ENCODE assay signal across 22 mouse cellular contexts in genomic region chr17:26795386-26795785, GRCm38 (mm10). TPM values are rescaled to one million over a fixed set of nuclear protein-coding genes. Genes with fewer than 3 reads are reported as not detected.
DNase-seq lines count a peak whose midpoint lies in the region; ATAC-seq lines count a peak whose summit lies in the region.
"Had no signal": no experiment of that assay in that cellular context is flagged by ENCODE, and none has a peak within 500 bp of the region (broad histone marks: within the 10 kb centered on the region; RNA-seq: fewer than 3 reads in every experiment).

No protein-coding gene starts in this region.

- peak; percentile 57 for DNase-seq in heart, adult 11 months
- no peak for DNase-seq in heart, adult 8-10 months (ENCODE audit: low spot score)
- DNase-seq in heart, postnatal 4 days = no peak
- peak; percentile 32 for DNase-seq in testis, postnatal 10 days (ENCODE audit: low spot score)
- DNase-seq in testis, postnatal 14 days (ENCODE audit: low spot score) = no peak
- DNase-seq: cerebellum, adult 11 months; cerebellum, adult 8-10 months; cerebellum, adult 9-11 months had no signal

- peaks cover 33% of the 10 kb centered on the region for H3K36me3 ChIP-seq in heart, embryonic 12.5 days

- 0 out of 2 replicates have a peak overlapping the region, but pooled peaks have one; percentile 25 for H3K9ac ChIP-seq in heart, embryonic 12.5 days
- H3K9ac ChIP-seq: embryonic facial prominence, embryonic 13.5 days; embryonic facial prominence, embryonic 15.5 days; forebrain, embryonic 13.5 days had no signal

- WGBS in heart, embryonic 12.5 days = 62% methylated on average over 7 of the region's 7 CpGs

- no peaks in the 10 kb centered on the region for H3K9me3 ChIP-seq in heart, embryonic 12.5 days (replicated peaks)
- H3K9me3 ChIP-seq: embryonic facial prominence, embryonic 13.5 days; embryonic facial prominence, embryonic 15.5 days; forebrain, embryonic 10.5 days; forebrain, embryonic 13.5 days had no signal

- no peak for ATAC-seq in heart, embryonic 12.5 days (ENCODE audit: insufficient number of reproducible peaks, low FRiP score)
- ATAC-seq: forebrain, embryonic 13.5 days; forebrain, embryonic 16.5 days had no signal

- no peak overlapping the region for H3K27ac ChIP-seq in heart, embryonic 12.5 days (ENCODE audit: poor library complexity, severe bottlenecking)
- H3K27ac ChIP-seq: embryonic facial prominence, embryonic 13.5 days; embryonic facial prominence, embryonic 15.5 days; forebrain, embryonic 10.5 days; forebrain, embryonic 13.5 days had no signal

- H3K4me1 ChIP-seq in heart, embryonic 12.5 days (replicated peaks) = peaks cover 24% of the 10 kb centered on the region
- H3K4me1 ChIP-seq: embryonic facial prominence, embryonic 13.5 days; embryonic facial prominence, embryonic 15.5 days; forebrain, embryonic 10.5 days; forebrain, embryonic 13.5 days had no signal

- no peaks in the 10 kb centered on the region for H3K27me3 ChIP-seq in heart, embryonic 12.5 days (replicated peaks)
- H3K27me3 ChIP-seq: embryonic facial prominence, embryonic 13.5 days; embryonic facial prominence, embryonic 15.5 days; forebrain, embryonic 13.5 days had no signal

- H3K4me2 ChIP-seq in heart, embryonic 12.5 days = no peak overlapping the region
- H3K4me2 ChIP-seq: embryonic facial prominence, embryonic 13.5 days; embryonic facial prominence, embryonic 15.5 days; forebrain, embryonic 13.5 days had no signal

- no peak overlapping the region for H3K4me3 ChIP-seq in heart, embryonic 12.5 days
- H3K4me3 ChIP-seq: embryonic facial prominence, embryonic 13.5 days; embryonic facial prominence, embryonic 15.5 days; erythroblast, embryonic 14.5 days; forebrain, embryonic 10.5 days; forebrain, embryonic 13.5 days had no signal

RNA-seq across cellular contexts. Expression of gene Bnip1, which starts 14.5 kb away (rescaled TPM):
- total RNA-seq in heart, adult 8-10 months (2022) = 10 to 100 TPM; 25.0 to 32.1 (median 29.9) TPM
- polyA plus RNA-seq in heart, embryonic 12.5 days (2016; fragmentation: Nextera tagmentation; extraction: Ambion mirVana) = 51.1 and 51.9 TPM in 2 replicates
- total RNA-seq in heart, postnatal 4 days (2021) = 10 to 100 TPM; 41.4 to 43.0 TPM

RNA-seq across cellular contexts. Expression of gene Nkx2-5, which starts 49.4 kb away (rescaled TPM):
- 10 to 100 TPM; 75.8 to 81.5 (median 79.7) TPM for total RNA-seq in heart, adult 8-10 months (2022)
- 200 and 212 TPM in 2 replicates for polyA plus RNA-seq in heart, embryonic 12.5 days (2016; fragmentation: Nextera tagmentation; extraction: Ambion mirVana)
- 100 to 1,000 TPM; 123 to 128 TPM for total RNA-seq in heart, postnatal 4 days (2021)
- total RNA-seq: adrenal gland, adult 2 months; adrenal gland, postnatal 10 days; adrenal gland, postnatal 25 days; adrenal gland, postnatal 4 days; common myeloid progenitor, adult 5-6 weeks; MEL had no signal
- polyA plus RNA-seq: brain, embryonic 14.5 days; erythroblast, embryonic 14.5 days; forebrain, embryonic 10.5 days; forebrain, embryonic 13.5 days; forebrain, embryonic 16.5 days had no signal

Comparison
In these comparisons a context has a peak if more than half of its experiments do, and no peak if none do; other contexts are left out.
1. DNase-seq: peak in heart, adult 11 months (single experiment) and testis, postnatal 10 days (single experiment); none in heart, adult 8-10 months (single experiment), heart, postnatal 4 days (single experiment) and testis, postnatal 14 days (single experiment).